Mouse (Mus musculus) yolk sac, embryonic 10.5 days (tissue): ENCODE data around the gene Amer2.
"Not testable (repeated sequence)": the region's sequence is repeated elsewhere in the genome, so short reads cannot be mapped to it uniquely, and the experiment has no call there.

ENCODE experiments used
- DNase-seq: peaks from one replicate; pipeline ENCODE4 v3.0.0-alpha.2; 2017; ENCODE audit warnings: low spot score

The Amer2 gene

DNA sequence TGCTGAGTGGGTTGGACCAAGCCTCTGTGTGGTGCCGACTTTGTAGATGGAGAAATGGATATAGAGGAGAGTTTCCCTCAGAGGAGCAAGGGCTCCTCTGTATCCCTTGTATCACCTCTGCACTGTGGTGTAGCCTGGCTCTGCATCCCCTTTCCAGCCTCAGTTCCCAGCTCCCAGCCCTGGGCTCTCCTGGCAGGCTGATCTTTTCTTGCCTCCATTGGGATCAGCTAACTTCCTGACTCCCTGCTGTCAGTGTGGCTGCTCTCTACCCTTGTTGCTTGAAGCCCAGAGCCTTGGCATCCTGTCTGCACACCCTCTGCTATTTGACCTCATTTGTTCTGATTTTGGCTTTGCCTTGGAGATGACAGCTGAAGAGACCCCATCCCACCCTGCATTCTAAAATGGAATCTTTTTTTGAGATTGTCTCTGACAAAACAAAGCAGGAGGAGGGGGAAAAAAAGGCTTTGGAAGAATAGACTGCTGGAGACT is at the start of gene Amer2:
TSS of gene Amer2 (plus strand) at position 439 of the 489 bp plus-strand sequence.
- no peak for DNase-seq

DNA sequence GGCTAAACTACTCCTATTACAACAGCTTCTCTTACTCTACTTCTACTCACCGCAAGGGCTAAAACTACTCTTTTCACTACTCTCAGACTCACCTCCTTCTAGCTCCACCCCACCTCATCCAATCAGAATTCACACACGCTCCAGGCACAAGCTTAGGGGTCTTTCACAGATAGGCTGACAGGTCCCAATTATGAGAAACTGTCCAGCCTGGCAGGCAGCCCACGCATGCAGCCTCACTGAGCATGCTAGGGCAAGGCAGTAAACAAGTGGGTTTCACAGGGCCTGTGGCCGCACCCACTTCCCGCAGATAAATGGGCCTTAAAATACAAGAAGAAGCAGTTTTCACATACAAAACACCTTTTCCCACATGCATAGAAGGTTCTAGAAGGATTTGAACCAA is 33.1 kb upstream of the Amer2 start:
- DNase-seq = not testable (repeated sequence)

DNA sequence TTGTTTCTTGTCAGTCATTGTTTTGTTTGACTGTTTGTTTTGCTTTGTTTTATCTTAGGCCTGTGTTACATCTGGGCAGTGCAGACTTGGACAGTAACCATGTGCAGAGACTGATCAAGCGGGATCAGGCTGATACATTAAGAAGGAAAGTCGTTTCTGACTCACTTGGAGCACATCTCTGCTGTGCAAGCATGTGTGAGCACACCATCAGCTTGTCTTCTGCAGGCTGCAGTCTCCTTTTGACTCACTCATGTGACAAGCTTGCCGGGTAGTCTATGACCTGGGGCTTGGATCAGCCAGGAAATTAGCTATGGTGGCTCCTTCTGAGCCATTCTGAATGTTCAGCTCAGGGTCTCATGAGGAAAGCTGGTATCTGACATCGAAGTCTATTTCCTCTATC is 32.5 kb upstream of the Amer2 start:
- DNase-seq = no peak

DNA sequence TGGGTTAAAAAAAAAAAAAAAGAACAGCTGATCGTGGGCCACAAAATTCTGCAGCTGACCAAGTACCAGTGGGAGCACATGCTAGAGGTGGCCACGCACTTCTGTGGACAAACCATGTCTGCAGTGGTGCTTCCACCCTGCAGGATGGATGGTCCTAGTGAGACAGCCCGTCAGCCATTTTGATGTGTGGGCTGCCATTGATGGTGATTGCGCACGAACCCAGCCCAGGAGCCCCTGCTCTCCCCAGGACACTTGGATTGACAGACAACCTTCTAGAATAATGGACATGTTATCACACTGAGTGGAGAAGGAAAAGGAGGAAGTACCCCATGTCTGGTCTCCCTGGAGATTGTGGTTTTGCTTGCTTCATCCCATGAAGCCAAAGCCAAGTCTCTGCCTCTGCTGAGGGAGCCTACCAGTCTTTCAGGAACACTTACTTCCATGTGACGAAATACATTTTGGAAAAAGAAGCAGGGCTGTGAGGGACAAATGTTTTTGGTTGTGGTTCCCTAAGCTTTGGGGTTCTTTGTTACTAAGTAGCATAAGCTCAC is 27.7 kb upstream of the Amer2 start:
- no peak for DNase-seq

DNA sequence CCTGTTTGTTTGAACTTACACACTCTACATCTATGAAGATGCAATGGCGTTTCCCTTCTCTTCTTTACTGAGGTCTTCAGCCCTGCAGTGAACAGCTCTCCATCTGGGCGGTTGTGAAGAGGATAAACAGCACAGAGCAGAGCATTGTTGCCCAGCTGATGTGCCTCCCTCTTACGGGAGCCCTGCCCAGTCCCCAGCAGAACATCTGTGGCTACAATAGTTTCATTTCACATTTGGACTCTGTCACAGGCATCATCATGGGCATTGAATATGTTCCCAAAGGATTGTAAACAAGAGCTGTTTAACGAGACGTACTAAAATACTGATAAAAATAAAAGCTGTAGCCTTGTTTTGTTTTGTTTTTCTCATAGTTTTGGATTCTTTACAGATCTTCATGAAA is 14.7 kb upstream of the Amer2 start:
- DNase-seq = no peak

DNA sequence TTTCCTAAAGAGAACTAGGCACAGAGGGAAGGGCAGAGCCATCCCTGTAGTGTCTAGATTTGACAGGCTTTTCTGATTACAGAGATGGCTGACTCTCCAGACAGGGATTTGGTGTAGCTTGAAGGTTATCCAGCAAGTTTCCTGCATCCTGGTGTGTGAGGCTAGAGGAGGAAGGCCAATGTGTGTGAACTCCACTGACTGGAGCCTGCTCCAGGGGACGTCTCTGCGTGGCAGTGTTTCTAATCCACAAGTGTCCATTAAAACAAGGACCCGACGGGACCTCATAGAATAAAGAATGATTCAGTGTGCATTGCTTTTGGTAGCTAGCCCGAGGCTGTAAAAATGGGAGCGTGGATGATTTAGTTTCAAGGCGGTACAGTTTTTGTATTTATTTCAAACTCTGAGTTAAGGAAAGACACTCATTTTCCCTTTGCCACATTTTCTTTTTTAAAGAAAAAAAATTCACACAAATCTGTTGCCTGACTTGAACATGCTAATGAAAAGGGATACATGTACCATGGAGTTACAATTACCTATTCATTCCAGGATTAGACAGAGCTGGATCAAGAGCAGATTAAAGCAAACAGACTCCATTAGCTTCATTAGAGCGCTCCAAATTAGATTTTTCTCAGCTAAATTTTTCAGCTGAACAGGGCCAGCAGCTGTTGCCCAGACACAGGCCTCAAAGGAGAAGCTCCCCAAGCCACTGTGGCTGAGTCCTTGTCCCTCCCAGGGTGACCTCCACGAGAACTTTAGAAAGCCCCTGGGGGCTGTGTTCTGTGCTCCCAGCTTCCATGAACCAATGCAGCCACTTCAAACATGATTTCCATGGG is 11.5 kb upstream of the Amer2 start:
- no peak for DNase-seq

DNA sequence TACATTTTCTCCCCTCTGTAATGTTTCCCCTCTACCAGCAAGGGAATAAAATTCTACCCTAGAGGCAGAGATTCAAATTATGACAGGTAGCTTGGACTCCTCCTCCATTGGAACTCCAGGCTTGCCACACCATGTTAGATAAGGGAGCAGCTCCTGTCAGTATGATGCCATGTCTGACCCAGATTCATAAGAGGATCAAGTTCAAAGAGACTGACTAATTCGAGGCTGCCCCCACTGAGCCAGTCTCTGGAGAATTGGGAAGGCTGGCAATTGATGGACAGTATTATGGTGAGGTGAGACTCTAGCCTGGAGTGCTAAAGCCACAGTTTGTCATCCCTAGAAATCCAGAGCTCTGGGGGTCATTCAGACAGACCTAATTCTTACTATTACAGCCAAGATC is 6.3 kb upstream of the Amer2 start:
- DNase-seq = no peak

DNA sequence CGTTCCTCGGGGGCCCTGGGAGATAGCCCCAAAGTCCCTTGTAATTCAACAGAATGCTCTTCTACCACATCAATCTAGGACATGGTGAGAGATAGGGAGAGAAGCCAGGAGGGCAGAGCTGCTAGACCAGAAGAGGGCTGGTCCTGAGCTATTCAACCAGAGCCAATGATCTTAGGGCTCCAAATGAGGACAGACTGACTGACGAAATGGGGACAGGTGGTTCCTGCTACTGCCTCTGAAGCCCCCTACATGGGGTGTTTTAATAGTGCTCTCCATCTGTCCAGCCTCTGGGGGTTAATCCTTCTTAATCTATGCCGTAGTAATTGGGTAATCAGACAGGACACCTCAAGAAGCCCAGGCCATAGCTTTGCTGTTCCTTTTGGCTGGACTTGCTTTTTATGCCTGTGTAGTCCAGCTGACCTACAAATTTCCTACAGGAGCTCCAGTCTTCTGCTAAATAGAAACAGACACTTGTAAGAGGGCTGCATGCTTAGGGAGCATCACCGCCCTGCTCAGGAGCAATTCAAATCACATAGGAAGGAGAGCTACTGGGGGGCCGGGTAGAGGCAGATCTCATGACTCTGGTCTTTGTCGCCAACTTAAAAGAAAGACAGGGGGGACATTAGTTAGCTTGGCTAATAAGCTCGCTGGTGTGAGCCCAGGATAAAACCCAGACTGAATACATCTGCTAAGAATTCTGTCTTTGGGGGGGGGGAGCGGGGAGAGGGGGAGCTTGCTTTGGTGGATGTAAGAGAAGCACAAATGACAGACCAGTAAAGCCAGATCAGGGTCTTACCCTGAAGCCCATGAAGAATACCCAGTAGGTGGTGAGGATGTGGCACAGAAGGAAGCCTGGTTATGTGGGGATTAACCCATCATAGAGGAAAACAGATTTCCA is 4.0 kb upstream of the Amer2 start:
- DNase-seq = no peak

DNA sequence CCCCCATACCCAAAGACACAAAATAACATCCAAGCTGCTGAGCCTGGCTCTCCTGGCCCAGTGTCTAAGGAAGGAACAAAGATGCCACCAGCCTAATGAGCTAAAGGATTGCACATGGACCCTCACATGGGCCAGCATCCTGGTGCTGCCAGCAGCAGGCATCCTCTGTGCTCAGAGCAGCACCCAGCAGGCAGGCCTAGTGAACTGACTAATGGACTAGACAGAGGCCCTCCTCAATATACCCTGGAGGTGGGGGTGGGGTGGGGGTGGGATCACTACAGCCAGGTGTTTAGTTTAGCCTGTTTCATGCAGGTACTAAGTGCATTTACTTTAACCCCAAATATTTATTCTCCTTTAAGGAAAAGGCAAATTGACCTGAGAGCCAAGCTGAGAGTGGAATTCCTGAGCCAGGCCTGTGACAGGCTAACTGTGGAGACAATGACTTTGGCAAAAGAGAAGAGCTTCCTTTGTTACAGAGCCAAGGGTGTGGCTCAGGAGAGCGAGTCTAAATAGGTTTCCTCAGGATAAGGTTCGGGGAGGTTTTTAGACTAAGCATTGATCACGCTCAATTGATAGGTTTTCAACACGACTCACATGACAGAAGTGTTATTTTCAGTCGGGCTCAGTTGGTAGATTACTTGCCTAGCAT is 3.3 kb upstream of the Amer2 start:
- DNase-seq = no peak

DNA sequence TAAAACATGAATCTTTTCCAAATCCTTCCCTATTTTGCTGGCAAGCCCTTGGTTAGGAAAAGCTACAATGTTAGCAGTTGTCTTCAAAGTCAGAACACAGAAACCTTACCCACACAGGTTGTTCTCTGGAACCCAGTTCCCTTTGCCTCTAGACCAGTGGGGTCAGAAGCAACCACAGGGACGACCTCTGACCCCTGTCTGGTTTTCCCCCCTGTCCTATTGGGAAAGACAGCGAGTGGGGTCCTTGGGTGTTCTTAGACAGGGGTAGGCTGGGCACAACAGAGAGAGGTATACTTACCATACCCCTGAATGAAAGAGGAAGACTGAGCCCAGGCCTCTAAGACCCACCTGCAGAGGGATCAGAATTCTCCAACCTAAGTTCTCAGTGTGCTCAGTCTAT is 4.0 kb downstream of the Amer2 start:
- no peak for DNase-seq

DNA sequence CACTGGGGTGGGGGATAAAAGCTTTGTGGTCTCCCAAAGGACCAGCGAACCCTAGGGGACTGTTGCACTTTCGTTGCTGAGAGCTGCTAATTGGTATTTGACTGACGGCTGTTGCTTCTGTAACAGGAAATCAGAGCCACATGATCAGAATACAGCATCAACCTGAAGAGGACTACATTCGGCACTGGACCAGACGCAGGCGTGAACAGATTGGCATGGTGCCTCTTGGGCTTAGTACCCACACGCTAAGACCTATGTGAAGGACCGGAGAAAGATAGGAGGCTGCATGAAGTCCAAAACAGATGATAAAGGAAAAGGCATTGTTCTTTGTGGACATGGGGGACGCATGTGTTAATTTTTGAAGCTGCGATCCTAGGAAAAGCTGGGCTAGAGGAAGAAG is 4.5 kb downstream of the Amer2 start:
- DNase-seq = no peak

DNA sequence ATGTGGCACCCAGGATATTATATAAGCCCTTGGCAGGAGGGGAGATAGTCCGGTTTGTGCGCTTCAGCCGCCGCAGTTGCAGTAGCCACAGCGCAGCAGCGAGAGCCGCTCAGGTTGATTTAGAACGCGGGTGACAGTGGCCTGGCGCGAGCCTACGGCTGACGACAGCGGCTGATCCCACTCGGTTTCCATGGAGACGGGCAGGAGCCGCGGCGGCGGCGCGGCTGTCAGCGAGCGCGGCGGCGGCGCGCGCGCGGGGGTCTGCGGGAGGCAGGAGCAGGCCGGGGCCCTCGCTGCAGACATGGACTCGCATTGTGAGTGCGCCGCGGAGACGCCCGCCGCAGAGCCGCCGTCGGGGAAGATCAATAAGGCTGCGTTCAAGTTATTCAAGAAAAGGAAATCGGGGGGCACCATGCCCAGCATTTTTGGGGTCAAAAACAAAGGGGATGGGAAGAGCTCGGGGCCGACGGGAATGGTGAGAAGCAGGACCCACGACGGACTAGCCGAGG is 5.1 kb downstream of the Amer2 start:
- DNase-seq = peak; percentile 37

DNA sequence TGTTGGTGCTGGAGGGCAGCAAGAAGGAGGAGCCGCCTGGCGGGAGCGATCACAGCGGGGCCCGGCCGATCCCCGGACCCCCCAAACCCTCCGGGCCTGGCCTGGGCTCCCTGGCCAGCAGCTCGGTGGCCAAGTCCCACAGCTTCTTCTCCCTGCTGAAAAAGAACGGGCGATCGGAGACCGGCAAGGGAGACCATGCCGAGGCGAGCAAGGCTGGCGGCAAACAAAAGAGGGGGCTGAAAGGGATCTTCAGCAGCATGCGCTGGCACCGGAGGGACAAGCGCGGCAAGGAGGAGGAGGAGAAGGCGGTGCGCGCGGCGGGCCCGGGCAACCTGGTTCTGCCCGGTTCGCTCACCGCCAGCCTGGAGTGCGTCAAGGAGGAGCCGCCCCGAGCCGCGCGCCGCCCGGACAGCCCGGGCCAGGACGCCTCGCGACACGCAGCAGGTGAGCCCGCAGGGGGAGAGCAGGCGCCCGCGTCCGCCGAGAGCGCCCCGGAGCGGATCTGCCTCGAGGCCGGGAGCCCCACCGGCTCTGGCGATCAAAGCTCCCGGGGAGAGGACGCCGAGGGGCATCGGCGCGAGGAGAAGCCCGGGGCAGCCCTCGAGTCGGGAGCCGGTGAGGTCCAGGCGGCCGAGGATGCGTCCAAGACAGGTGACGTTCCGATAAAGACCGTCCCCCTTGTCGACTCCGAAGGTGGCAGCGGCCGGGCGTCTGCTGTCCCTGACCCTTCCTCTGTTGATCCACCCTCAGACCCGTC is 5.7 kb downstream of the Amer2 start:
- DNase-seq = peak; percentile 26

DNA sequence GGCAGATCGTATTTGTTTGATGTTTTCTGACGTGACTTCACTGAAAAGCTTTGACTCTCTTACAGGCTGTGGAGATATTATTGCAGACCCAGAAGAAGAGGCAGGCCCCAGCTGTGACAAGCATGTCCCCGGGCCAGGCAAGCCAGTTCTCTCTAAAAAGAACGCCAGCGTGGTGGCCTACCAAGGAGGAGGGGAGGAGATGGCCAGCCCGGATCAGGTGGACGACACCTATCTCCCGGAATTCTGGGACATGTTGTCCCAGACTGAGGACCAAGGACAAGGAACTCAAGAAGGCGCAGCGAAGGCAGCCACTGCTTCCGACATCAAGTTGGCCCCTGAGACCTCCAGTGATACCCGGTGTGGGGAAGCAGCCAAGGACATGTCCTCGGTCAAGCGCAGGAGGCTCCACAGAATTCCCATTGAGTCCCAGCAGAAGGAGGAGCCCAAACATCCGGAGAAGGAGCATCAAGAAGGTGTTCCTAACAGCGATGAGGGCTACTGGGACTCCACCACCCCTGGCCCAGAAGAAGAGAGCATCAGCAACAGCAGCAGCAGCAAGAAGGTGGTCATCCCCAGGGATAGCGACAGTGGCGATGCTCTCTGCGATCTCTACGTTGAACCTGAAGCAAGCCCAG is 6.4 kb downstream of the Amer2 start:
- DNase-seq = no peak

DNA sequence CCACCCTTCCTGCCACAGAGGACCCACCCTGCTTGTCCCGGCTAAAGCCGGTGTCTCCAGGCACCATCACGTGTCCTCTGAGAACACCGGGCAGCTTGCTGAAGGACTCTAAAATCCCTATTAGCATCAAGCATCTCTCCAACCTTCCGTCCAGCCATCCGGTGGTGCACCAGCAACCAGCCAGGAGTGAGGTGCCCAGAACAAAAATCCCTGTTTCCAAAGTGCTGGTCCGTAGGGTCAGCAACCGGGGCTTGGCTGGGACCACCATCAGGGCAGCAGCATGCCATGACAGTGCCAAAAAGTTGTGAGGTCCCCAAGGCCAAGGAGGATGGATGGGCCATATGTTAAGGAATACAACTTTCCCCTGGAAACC is 6.9 kb downstream of the Amer2 start:
- no peak for DNase-seq

DNA sequence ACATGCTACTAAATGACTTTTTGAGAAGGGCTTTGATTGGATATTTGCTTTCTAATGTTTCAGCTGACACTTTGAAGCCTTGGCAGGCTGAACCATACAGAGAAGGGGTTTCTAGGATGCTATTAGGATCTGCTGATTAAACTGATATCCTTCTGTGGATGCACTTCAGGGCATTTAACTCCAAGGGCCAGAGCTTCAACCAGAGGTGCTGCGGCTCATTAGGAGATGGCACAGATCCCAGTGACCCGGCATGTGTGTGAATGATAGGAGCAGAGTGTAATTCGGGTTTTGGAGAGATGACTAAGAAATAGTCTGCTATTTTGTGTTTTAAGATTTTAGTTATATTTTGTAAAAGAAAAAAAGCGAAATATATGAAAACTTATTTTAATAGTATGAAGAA is 8.6 kb downstream of the Amer2 start:
- no peak for DNase-seq

DNA sequence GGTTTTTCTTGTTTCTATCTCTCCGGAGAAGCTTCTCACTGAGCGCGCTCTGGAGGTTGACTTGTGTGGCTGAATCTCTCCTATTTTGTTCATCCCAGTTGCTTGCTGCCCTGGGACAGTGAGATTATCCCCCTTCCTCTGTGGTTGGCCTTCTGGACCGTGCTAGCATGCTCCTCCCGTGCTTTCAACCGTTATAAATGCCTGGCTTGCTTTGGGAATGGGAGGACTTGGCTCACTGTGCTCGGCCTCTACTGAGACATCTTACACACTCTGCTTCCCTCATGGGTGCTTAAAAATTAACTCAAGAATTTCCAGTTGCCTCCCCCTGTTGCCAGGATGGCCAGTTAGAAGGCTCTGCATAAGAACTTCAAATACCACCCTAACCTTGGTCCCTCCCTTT is 10.8 kb downstream of the Amer2 start:
- DNase-seq = no peak

DNA sequence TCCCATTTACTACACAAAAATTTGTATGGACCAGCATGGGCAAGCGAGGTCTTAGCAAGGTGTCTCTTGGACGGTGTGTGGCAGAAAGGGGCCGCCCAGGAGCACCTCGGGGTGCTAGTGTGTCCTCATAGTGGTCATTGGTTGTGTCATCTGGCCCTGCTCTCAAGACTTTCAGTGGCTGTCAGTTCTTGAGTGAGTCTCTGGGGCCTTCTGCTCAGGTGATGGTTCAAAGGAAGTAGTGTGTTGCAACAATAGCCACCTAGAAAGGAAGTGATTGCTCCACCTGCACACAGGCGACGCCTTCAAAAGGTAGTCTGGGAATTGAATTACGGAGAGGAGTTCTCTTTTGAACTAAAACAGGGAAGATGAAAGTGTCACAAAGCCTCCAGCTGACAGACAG is 11.2 kb downstream of the Amer2 start:
- no peak for DNase-seq

DNA sequence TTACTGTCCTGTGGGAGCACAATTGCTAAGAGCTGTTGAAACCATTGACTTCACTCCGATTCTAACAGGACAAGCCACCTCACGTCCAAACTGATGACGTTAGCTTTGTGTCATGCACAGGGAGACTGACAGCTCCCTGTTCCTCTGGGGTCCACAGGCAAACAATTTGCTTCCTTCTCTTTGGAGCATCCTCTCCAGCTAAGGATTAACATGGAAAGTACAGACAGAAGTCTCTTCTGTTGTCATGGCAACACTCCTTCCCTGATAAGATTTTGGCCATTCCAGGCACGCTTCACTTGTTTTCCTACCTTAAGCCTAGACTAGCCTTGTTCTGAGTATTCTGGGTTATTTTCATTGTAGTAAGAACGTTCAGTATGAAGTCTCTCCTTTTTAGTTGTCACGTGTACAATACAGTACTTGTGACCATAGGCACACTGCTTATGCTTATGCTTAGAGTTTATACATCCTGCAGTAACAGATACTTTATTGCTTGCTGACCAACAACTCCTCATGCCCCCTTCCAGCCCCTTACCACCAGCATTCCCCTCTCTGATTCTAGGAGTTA is 12.1 kb downstream of the Amer2 start:
- no peak for DNase-seq
